Mouse (Mus musculus): ENCODE measurements around the gene Lca5l.

Lca5l gene

GRCm38 (mm10) chr16:96120022-96120623 lies 71.9 kb downstream of the Lca5l start:
- DNase-seq (ENCODE audit: low spot score): no peak

GRCm38 (mm10) chr16:96114729-96115128 lies 77.3 kb downstream of the Lca5l start:
- no peak for DNase-seq (ENCODE audit: low spot score)

DNA sequence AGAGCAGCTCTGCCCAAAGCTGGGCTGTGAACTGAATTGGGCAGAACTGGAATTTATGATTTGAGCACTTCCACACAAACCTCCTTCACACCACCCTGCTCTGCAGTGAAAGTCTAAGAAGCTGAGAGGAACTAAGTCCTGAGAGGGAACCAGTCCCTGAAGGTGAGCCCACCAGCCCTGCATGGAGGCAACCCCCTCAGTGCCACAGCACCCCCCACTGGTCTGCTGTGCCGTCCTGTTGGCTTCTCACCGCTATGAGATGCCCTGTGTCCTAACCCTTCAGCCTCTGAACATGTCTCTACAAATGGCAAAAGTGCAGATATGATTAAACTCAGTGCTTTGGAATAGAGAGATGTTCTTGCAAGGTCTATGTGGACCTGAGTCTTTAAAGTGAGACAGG lies 79.3 kb downstream of the Lca5l start:
- no peak for DNase-seq (ENCODE audit: low spot score)

- DNase-seq (ENCODE audit: low spot score): no peak
Measured at GRCm38 (mm10) chr16:96110655-96111345, 81.3 kb downstream of the Lca5l start.

DNA sequence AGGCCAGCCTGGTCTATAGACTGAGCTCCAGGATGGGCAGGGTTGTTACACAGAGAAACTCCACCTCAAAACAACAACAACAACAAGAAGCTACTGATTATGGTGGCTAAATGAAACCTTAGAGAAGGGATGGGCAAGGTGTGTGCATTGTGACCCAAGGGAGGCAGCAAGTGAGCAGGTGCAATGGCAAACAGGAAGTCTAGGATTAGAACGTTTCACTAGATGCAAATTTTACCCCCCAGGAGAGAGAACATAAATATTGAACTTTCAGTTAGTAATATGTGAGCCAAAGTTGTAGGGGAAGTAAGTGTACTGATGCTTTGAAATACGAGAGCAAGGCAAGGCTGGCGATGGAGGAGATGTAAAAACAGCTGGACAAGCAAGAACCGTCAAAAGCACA lies 82.4 kb downstream of the Lca5l start:
- no peak for DNase-seq (ENCODE audit: low spot score)
